Mouse (Mus musculus) MEL (cell line): ENCODE data around the gene Eef1akmt2.

Experiments
- CTCF ChIP-seq, 3 experiments: IDR thresholded peaks in 2 of 3; conservative IDR thresholded peaks in 1 of 3; 2 replicates each; pipeline ENCODE4 v1.5.1; 2011 to 2012; ENCODE audit warnings: low read length in 3 of 3, low read depth in 2 of 3, mild to moderate bottlenecking in 2 of 3, improper control_type of control experiment in 1 of 3, inconsistent platforms in 1 of 3, mixed read lengths in 1 of 3, moderate library complexity in 1 of 3; ENCODE audit not compliant: control insufficient read depth in 1 of 3, insufficient read depth in 1 of 3, poor library complexity in 1 of 3, severe bottlenecking in 1 of 3
- KAT2A ChIP-seq: conservative IDR thresholded peaks from 2 replicates; pipeline ENCODE4 v1.6.1; 2012; ENCODE audit warnings: low read depth, low read length, improper control_type of control experiment, inconsistent platforms
- MAFK ChIP-seq: IDR thresholded peaks from 2 replicates; pipeline ENCODE4 v1.6.1; 2011; ENCODE audit warnings: low read depth, mild to moderate bottlenecking, low read length, improper control_type of control experiment, borderline replicate concordance
- MEF2A ChIP-seq: IDR thresholded peaks from 2 replicates; pipeline ENCODE4 v1.6.1; 2014; ENCODE audit warnings: low read depth, mild to moderate bottlenecking, inconsistent platforms, low read length, improper control_type of control experiment; ENCODE audit not compliant: poor library complexity, insufficient replicate concordance, severe bottlenecking; ENCODE audit errors: extremely low read depth
- POLR2A ChIP-seq, 2 experiments: IDR thresholded peaks; 2 replicates each; pipeline ENCODE4 v1.6.1; 2011 to 2012; ENCODE audit warnings: low read length in 2 of 2, mild to moderate bottlenecking in 2 of 2, control low read depth in 1 of 2, improper control_type of control experiment in 1 of 2, low read depth in 1 of 2, moderate library complexity in 1 of 2; ENCODE audit not compliant: control insufficient read depth in 1 of 2, insufficient read depth in 1 of 2, poor library complexity in 1 of 2
- POLR2AphosphoS2 ChIP-seq: IDR thresholded peaks from 2 replicates; pipeline ENCODE4 v1.6.1; 2011; ENCODE audit warnings: low read length, improper control_type of control experiment
- SIN3A ChIP-seq: IDR thresholded peaks from 2 replicates; pipeline ENCODE4 v1.6.1; 2012; ENCODE audit warnings: low read length, improper control_type of control experiment, inconsistent platforms
- USF1 ChIP-seq: IDR thresholded peaks from 2 replicates; pipeline ENCODE4 v1.6.1; 2014; ENCODE audit warnings: low read depth, mild to moderate bottlenecking, inconsistent platforms, low read length, improper control_type of control experiment, moderate library complexity

DNA sequence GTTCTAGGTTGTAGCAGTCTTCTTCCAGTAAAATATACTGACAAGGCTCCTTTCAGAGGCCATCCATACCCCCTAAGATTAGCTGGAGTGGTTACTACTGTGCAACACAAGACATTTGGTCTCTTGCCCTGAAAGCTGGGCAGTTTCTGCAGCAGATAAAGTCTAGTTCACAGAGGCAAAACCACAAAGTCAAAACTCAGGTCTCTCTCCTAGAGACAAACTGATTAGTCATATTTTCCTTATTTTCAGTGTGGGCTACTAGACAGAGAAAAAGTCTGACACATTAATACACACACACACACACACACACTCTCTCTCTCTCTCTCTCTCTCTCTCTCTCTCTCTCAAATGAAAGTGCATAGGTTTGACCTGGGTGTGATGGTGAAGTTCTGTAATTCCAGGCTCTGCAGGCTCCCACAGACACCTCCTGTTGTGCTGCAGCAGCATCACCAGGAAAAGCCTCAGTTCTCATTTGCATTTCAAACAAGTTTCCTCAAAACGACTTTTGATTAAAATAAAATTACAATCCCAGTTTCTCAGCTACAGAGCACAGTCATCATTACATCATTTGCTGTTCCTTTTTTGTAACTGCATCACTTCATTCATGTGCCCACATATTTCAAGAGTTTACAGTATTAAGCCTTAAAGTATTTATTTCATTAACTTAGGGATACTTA, 28.0 kb downstream of the Eef1akmt2 start:
- TF ChIP-seq CTCF (IDR thresholded peaks at IDR 0.05 in 2 of 3, conservative IDR thresholded peaks at IDR 0.05 in 1 of 3; ENCODE audit: control insufficient read depth in 1 of 3, insufficient read depth in 1 of 3, low read depth in 2 of 3, low read length in 3 of 3, poor library complexity in 1 of 3, severe bottlenecking in 1 of 3) (no peak), MAFK (no peak), POLR2A (IDR thresholded peaks at IDR 0.05; ENCODE audit: control insufficient read depth in 1 of 2, insufficient read depth in 1 of 2, low read depth in 1 of 2, low read length in 2 of 2, poor library complexity in 1 of 2) (no peak), KAT2A (no peak), MEF2A (no peak), POLR2AphosphoS2 (no peak), SIN3A (peak; percentile 49), USF1 (no peak)
